Mouse (Mus musculus): ENCODE data around the gene A3galt2. TPM values are rescaled to one million over a fixed set of nuclear protein-coding genes. Genes with fewer than 3 reads are reported as not detected.
A peak's percentile ranks its signal among the peaks of the same experiment; 100 is the strongest.

A3galt2 gene
- 0.25 and 0.81 TPM in 2 replicates for total RNA-seq (2017)

DNA sequence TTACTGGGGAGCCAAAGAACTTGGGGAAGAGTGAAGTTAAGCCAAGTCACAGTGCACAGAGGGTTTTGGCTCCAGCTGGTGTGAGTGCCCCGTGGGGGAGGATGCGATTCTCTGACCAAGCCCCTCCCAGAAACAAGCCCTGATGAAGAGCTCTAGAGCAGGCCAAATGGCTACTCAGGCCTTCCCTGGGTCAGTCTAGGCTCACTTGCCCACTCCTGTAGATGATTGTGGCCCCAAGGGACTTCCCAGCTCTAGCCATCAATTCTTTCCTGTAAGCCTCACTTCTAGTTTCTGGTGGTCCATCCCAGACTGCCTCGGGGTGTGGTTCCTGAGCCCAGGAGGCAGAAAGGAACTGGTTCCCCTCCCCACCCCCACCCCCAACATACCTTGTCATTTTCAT lies at the start of gene A3galt2:
TSS of gene A3galt2 (plus strand) at position 301 of the 400 bp plus-strand sequence.
- ATAC-seq (ENCODE audit: extremely low read depth, insufficient number of reproducible peaks, low FRiP score, poor library complexity, severe bottlenecking), result no peak

- no peak for ATAC-seq (ENCODE audit: extremely low read depth, insufficient number of reproducible peaks, low FRiP score, poor library complexity, severe bottlenecking)
These were observed 48.5 kb upstream of the A3galt2 start for GRCm38 (mm10) chr4:128706626-128707025.

- no peak for ATAC-seq (ENCODE audit: extremely low read depth, insufficient number of reproducible peaks, low FRiP score, poor library complexity, severe bottlenecking)
These were observed 47.8 kb upstream of the A3galt2 start for GRCm38 (mm10) chr4:128707384-128707783.

DNA sequence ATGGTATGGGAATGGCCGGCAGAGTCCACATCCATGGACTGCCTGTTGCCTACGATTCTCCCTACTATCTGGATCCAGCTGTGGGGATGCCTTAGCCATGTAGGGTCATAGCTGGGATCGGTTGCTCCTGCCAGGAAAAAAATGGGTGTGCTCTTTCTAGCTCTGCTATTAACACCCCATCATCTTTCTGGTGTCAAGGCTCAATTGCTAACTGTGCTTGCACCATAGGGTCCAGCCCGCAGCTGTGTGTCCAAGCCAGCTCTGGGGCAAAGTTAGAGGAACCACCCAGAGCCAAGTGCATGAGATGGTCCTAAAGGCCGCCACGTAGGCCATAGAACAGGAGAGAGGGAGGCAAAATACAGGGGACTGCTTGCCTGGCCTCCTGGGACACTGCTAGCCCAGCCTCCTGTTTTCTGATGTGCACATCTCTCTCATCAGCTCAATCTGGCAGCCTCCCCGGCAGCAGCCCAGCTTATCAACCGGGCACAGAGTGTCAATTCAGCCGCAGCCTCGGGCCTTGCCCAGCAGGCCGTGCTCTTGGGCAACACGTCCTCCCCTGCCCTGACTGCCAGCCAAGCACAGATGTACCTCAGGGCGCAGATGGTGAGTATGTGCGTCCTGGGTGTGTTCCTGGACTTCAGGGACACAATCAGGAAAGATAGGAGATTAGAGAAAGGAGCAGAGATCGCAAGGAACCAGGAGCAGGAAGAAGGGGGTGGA lies 45.9 kb upstream of the A3galt2 start:
- no peak for ATAC-seq (ENCODE audit: extremely low read depth, insufficient number of reproducible peaks, low FRiP score, poor library complexity, severe bottlenecking)

DNA sequence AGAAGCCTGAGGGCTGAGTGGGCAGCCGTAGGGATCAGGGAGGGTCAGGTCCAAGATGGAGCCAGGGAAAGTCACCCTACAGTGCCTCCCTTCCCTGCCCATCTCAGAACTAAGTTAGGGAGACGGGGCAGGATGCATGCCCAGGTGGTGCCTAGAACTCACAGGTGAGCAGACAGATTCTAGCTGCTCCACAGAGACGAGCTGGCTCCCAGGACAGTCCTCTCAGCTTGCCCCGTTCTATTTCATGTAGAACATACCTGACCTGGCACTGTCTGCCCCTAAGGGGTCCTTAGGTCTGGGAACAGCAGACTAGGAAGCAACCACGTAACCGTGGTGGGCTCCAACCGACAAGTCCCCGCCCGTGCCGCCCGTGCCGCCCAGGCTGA lies 45.4 kb upstream of the A3galt2 start:
- no peak for ATAC-seq (ENCODE audit: extremely low read depth, insufficient number of reproducible peaks, low FRiP score, poor library complexity, severe bottlenecking)

DNA sequence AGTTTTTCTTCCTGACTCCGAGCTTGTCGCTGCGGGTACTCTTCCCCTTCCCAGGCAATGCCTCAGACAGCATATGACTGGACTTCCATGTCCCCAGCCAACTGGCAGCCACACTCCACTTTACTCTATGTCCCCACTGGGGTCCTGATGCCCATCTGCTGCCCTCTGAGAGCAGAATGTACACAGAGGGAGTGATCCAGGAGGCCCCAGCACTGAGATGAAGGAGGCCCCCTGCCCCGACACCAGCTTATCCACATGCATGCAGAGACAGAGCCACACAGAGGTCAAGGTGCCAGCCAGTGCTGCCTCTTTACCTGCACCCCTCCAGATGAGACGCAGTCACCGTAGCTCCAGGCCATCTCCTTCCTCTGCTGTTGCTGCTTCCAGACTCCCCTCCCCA lies 44.9 kb upstream of the A3galt2 start:
- ATAC-seq (ENCODE audit: extremely low read depth, insufficient number of reproducible peaks, low FRiP score, poor library complexity, severe bottlenecking), result no peak

GRCm38 (mm10) chr4:128710800-128711199 lies 44.4 kb upstream of the A3galt2 start:
- no peak for ATAC-seq (ENCODE audit: extremely low read depth, insufficient number of reproducible peaks, low FRiP score, poor library complexity, severe bottlenecking)

- ATAC-seq (ENCODE audit: extremely low read depth, insufficient number of reproducible peaks, low FRiP score, poor library complexity, severe bottlenecking), result peak; percentile 88
These were observed 43.6 kb upstream of the A3galt2 start for GRCm38 (mm10) chr4:128711455-128712135.

DNA sequence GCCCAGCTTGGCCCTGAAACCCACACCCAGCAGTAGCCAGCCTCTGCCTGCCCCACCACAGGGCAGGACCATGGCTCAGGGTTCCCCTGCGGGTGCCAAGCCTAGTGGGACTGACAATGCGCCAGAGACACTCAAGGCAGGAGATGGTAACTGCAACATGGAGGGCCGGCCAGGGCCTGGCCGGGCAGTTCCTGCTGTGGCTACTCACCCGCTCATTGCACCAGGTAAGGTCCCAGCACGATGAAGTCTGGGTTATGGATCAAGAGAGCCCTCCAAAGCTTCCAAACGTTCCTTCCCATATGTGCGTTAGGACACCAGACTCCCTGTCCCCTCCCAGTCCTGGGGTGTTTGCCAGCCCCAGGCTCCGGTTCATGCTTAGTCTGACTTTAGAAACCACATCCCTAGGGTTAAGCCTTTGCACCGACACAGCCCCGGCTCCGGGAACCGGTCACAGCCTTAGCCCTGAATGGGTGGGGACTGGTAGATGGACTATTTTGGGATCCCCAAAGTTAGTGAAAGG lies 43.0 kb upstream of the A3galt2 start:
- no peak for ATAC-seq (ENCODE audit: extremely low read depth, insufficient number of reproducible peaks, low FRiP score, poor library complexity, severe bottlenecking)

- no peak for ATAC-seq (ENCODE audit: extremely low read depth, insufficient number of reproducible peaks, low FRiP score, poor library complexity, severe bottlenecking)
These were observed 42.2 kb upstream of the A3galt2 start for GRCm38 (mm10) chr4:128712941-128713340.

DNA sequence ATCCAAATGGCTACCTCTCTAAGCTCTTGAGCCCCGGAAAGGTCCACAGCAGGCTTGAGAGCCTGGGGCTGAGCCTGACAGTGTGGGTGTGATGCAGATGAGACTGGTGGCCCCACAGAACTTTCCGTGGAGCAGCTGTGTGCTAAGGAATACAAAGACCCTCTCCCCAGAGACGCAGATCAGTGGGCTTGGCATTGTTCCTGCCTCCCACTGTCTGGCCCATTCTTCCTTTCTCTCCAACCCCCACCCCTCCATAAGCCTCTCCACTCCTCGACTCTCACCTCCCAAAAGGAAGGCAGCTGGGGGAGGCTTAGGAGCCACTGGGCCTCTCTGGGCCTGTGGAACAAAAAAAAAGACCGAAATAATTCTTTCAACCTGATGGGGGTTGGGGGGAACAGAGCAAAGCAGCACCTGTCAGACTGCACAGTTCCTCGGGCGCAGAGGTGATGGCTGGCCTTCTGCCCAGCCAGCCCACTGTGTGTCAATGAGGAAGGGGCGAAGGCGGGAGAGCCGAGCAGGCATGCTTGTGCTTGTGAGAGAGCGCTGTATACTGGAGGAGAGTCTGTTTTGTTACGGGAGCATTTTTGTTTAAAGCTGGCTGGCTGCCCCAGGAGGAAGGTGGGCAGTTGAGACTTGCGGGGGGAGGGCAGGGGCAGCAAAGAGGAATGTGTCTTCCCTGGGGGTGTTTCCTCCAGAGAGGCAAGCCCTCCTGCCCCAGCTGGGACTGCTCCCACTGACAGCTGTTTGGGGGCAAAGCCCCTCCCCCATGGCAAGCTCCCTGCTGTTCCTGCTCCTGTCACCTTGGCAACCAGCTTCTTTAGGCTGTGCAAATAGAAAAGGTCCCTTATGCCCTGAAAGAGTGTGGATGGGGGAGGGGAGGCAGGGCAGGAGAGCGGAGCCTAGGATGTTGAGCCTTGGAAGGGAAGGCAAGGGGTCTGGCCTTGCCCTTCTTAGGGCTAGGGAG lies 39.6 kb upstream of the A3galt2 start:
- no peak for ATAC-seq (ENCODE audit: extremely low read depth, insufficient number of reproducible peaks, low FRiP score, poor library complexity, severe bottlenecking)

DNA sequence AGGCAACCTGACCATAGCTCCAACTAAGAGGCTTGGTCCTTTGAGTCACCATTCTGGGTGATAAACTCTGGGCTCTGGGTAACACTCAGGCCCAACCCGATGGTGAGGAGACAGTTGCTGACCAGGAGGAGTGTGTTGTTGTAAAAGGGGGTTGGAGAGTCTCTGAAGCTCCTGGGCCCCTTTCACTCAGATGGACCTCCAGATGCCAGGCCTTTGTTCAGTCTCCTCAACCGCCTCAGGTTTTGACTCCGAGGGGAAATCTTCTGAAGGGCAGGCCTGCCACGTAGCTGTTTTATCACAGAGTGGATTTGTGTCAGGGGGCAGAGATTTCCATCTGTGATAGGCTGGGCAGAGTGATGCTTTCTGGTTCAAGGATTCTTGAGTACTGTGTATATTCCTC lies 38.9 kb upstream of the A3galt2 start:
- ATAC-seq (ENCODE audit: extremely low read depth, insufficient number of reproducible peaks, low FRiP score, poor library complexity, severe bottlenecking), result no peak

DNA sequence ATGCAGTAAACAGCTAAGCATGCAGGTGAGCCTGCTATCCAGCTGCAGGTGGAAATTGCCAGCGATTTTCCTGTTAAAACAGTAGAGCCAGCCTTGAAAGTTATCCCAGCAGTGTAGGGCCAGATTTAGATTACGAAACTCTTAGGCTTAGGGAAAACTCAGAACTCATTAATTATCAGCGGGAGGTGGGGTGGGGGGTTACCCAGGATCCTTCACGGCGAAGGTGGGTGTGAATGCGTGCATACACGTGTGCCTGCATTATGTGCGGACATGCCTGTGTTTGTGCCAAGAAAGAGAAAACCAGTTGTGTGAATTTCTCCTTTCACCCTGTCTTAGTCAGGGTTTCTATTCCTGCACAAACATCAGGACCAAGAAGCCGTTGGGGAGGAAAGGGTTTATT lies 38.4 kb upstream of the A3galt2 start:
- ATAC-seq (ENCODE audit: extremely low read depth, insufficient number of reproducible peaks, low FRiP score, poor library complexity, severe bottlenecking), result no peak

GRCm38 (mm10) chr4:128720110-128720509 lies 35.1 kb upstream of the A3galt2 start:
- ATAC-seq (ENCODE audit: extremely low read depth, insufficient number of reproducible peaks, low FRiP score, poor library complexity, severe bottlenecking), result no peak

GRCm38 (mm10) chr4:128721061-128721648 lies 34.0 kb upstream of the A3galt2 start:
- ATAC-seq (ENCODE audit: extremely low read depth, insufficient number of reproducible peaks, low FRiP score, poor library complexity, severe bottlenecking), result no peak

DNA sequence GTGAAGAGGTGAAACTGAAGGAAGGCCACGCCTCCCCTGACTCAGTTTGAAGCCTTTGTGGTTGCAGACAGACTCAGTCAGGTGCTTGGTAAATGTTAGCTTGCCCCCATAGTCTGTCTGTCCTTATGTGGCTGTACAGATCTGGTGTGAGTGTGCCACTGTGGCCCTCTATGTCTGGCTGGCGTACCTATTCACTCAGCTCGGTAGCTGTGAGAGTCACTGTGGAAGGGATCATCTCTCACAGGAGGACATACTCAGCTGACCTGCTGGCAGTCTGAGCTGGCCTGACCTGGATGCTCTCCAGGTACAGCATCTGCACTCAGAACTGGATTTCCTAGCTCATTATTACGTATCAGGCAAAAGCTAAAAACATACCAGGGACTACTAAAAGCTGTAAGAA lies 33.4 kb upstream of the A3galt2 start:
- no peak for ATAC-seq (ENCODE audit: extremely low read depth, insufficient number of reproducible peaks, low FRiP score, poor library complexity, severe bottlenecking)

DNA sequence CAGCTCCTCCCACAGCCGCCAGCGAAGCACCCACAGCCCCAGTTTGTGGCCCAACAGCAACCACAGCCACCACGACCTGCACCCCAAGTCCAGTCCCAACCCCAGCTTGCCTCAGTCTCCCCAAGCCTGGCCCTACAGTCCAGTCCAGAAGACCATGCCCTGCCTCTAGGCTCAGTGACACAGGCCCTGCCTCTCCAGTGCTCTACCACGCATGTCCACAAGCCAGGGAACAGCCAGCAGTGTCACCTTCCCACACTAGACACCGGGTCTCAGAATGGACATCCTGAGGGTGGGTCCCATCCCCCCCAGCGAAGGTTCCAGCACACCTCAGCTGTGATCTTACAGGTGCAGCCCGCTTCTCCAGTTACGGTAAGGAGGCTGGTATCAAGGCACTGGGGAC lies 32.2 kb upstream of the A3galt2 start:
- ATAC-seq (ENCODE audit: extremely low read depth, insufficient number of reproducible peaks, low FRiP score, poor library complexity, severe bottlenecking), result no peak

GRCm38 (mm10) chr4:128723431-128723830 lies 31.7 kb upstream of the A3galt2 start:
- ATAC-seq (ENCODE audit: extremely low read depth, insufficient number of reproducible peaks, low FRiP score, poor library complexity, severe bottlenecking), result no peak

DNA sequence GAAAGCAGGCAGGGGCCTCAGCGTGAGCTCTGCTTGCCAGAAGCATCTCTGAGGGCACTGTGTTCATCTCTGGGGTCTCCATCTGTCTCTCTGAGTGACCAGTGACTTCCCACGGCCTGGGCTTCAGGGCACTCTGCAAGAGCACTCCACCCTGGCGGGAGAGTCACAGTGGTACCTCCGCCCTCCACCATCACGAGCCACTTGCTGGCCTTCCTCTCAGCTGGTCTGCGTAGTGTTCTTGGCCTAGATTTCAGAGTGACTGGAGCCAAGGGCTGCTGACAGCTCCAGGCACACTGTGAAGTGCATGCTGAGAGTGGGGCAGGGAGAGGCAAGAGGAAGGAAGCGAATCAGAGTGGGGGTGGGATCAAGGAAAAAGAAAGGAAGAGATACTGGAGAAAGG lies 31.1 kb upstream of the A3galt2 start:
- ATAC-seq (ENCODE audit: extremely low read depth, insufficient number of reproducible peaks, low FRiP score, poor library complexity, severe bottlenecking), result no peak
